Mouse (Mus musculus) CH12.LX (cell line): ENCODE results near the gene Marveld3.

ENCODE experiments used
- BHLHE40 ChIP-seq: IDR thresholded peaks from 2 replicates; pipeline ENCODE4 v1.6.1; 2011; ENCODE audit warnings: mild to moderate bottlenecking, low read depth, low read length, improper control_type of control experiment
- CHD2 ChIP-seq: IDR thresholded peaks from 2 replicates; pipeline ENCODE4 v1.6.1; 2011; ENCODE audit warnings: low read length, improper control_type of control experiment
- CTCF ChIP-seq, 2 experiments: IDR thresholded peaks in 1 of 2; conservative IDR thresholded peaks in 1 of 2; 2 replicates each; pipeline ENCODE4 v1.5.1; 2011 to 2012; ENCODE audit warnings: low read depth in 2 of 2, low read length in 2 of 2, improper control_type of control experiment in 1 of 2, inconsistent platforms in 1 of 2, mild to moderate bottlenecking in 1 of 2, moderate library complexity in 1 of 2
- EP300 ChIP-seq: IDR thresholded peaks from 2 replicates; pipeline ENCODE4 v1.6.1; 2011; ENCODE audit warnings: low read length, improper control_type of control experiment
- MAFK ChIP-seq: IDR thresholded peaks from 2 replicates; pipeline ENCODE4 v1.6.1; 2011; ENCODE audit warnings: low read length, improper control_type of control experiment; ENCODE audit not compliant: insufficient replicate concordance
- MEF2A ChIP-seq: IDR thresholded peaks from 2 replicates; pipeline ENCODE4 v1.6.1; 2014; ENCODE audit warnings: low read depth, mild to moderate bottlenecking, inconsistent platforms, low read length, improper control_type of control experiment, borderline replicate concordance
- POLR2A ChIP-seq: IDR thresholded peaks from 2 replicates; pipeline ENCODE4 v1.6.1; 2011; ENCODE audit warnings: low read depth, mild to moderate bottlenecking, improper control_type of control experiment, low read length
- POLR2AphosphoS2 ChIP-seq: IDR thresholded peaks from 2 replicates; pipeline ENCODE4 v1.6.1; 2011; ENCODE audit warnings: low read depth, low read length, improper control_type of control experiment
- SIN3A ChIP-seq: IDR thresholded peaks from 2 replicates; pipeline ENCODE4 v1.6.1; 2012; ENCODE audit warnings: low read length, improper control_type of control experiment, inconsistent platforms
- TCF12 ChIP-seq: IDR thresholded peaks from 2 replicates; pipeline ENCODE4 v1.6.1; 2014; ENCODE audit warnings: low read depth, mild to moderate bottlenecking, inconsistent platforms, low read length, improper control_type of control experiment
- USF1 ChIP-seq: IDR thresholded peaks from 2 replicates; pipeline ENCODE4 v1.6.1; 2014; ENCODE audit warnings: low read depth, mild to moderate bottlenecking, inconsistent platforms, low read length, improper control_type of control experiment

- TF ChIP-seq POLR2A: no peak
- TF ChIP-seq POLR2AphosphoS2: no peak
- no peak for TF ChIP-seq SIN3A
- no peak for TF ChIP-seq BHLHE40
- peak; percentile 82; the same call in 1 of the 2 replicates for TF ChIP-seq MEF2A
- TF ChIP-seq CTCF (conservative IDR thresholded peaks at IDR 0.05 in 1 of 2, IDR thresholded peaks at IDR 0.05 in 1 of 2; ENCODE audit: low read depth in 2 of 2, low read length in 2 of 2): no peak
- TF ChIP-seq EP300: 0 out of 2 replicates have a peak, but pooled peaks have one; percentile 17
- TF ChIP-seq MAFK: no peak
- no peak for TF ChIP-seq USF1
- TF ChIP-seq CHD2: no peak
- TF ChIP-seq TCF12: no peak
Measured at GRCm38 (mm10) chr8:109903909-109904469, 58.0 kb downstream of the Marveld3 start.
